Mouse (Mus musculus) R1 (cell line): Measurements from ENCODE around the gene Tmod1.

Source experiments
- DNase-seq: peaks from one replicate; pipeline ENCODE4 v3.0.0-alpha.2; 2018; ENCODE audit warnings: low read depth, low spot score

Gene Tmod1

GRCm38 (mm10) chr4:46038892-46039751 lies at the start of gene Tmod1:
Gene Tmod1, plus strand, starts transcription at chr4:46038935.
- peak; percentile 34 for DNase-seq

GRCm38 (mm10) chr4:45990427-45991135 lies 48.2 kb upstream of the Tmod1 start:
- DNase-seq: no peak

GRCm38 (mm10) chr4:45998536-45998935 lies 40.2 kb upstream of the Tmod1 start:
- DNase-seq: no peak

- DNase-seq: no peak
Observed at GRCm38 (mm10) chr4:46008142-46008793, 30.5 kb upstream of the Tmod1 start.

GRCm38 (mm10) chr4:46011698-46012097 lies 27.0 kb upstream of the Tmod1 start:
- DNase-seq: no peak

GRCm38 (mm10) chr4:46015605-46016004 lies 23.1 kb upstream of the Tmod1 start:
- no peak for DNase-seq

- DNase-seq: no peak
Observed at GRCm38 (mm10) chr4:46023021-46023481, 15.7 kb upstream of the Tmod1 start.

- peak; percentile 51 for DNase-seq
Observed at GRCm38 (mm10) chr4:46025893-46026292, 12.8 kb upstream of the Tmod1 start.

- DNase-seq: no peak
Observed at GRCm38 (mm10) chr4:46028224-46028623, 10.5 kb upstream of the Tmod1 start.

GRCm38 (mm10) chr4:46028781-46029180 lies 10.0 kb upstream of the Tmod1 start:
- no peak for DNase-seq

GRCm38 (mm10) chr4:46029552-46029951 lies 9.2 kb upstream of the Tmod1 start:
- DNase-seq: peak; percentile 41

- DNase-seq: no peak
Observed at GRCm38 (mm10) chr4:46032448-46032847, 6.3 kb upstream of the Tmod1 start.

GRCm38 (mm10) chr4:46033197-46033596 lies 5.5 kb upstream of the Tmod1 start:
- no peak for DNase-seq

GRCm38 (mm10) chr4:46038591-46038891 lies 194 bp upstream of the Tmod1 start:
- no peak for DNase-seq

- DNase-seq: no peak
Observed at GRCm38 (mm10) chr4:46039899-46040298, 1.2 kb downstream of the Tmod1 start.

- peak; percentile 17 for DNase-seq
Observed at GRCm38 (mm10) chr4:46040594-46041192, 2.0 kb downstream of the Tmod1 start.

- DNase-seq: no peak
Observed at GRCm38 (mm10) chr4:46041761-46042504, 3.2 kb downstream of the Tmod1 start.

- no peak for DNase-seq
Observed at GRCm38 (mm10) chr4:46042505-46042850, 3.7 kb downstream of the Tmod1 start.

- no peak for DNase-seq
Observed at GRCm38 (mm10) chr4:46043361-46043760, 4.6 kb downstream of the Tmod1 start.

GRCm38 (mm10) chr4:46047971-46048370 lies 9.2 kb downstream of the Tmod1 start:
- DNase-seq: no peak

GRCm38 (mm10) chr4:46048418-46048817 lies 9.7 kb downstream of the Tmod1 start:
- no peak for DNase-seq
